Mouse (Mus musculus) right cerebral cortex, adult 2 months (tissue): ENCODE measurements at regions not wholly inside any gene's neighbourhood (a gene's known extent, or its start where the extent isn't known, plus 50 kb on each side); places are given as distances from the start of the nearest gene placed in this dataset.

ENCODE experiments used
- DNase-seq, 2 experiments: peaks; one replicate each; pipeline ENCODE4 v3.0.0; 2021 to 2022; ENCODE audit warnings: low spot score in 2 of 2

DNA sequence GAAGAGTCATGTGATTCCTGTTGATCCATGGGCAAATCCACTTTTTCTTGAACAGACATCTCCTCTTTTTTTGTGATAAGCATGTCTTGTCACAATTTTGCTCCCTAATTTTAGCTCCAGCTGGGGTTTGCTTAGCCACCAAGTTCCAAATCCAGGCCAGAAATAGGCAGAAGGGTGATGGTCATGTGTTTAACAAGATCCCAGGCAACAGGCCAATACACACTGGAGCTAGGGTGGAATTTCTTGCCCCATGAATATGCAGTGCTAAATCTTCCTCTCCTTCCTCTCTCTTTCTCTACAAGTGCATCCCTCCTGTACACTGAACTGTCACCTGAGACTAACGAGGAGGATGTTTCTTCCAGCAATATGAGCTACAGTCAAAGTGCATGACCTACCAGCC is 58.6 kb upstream of the Vgll2 start:
- DNase-seq = no peak

DNA sequence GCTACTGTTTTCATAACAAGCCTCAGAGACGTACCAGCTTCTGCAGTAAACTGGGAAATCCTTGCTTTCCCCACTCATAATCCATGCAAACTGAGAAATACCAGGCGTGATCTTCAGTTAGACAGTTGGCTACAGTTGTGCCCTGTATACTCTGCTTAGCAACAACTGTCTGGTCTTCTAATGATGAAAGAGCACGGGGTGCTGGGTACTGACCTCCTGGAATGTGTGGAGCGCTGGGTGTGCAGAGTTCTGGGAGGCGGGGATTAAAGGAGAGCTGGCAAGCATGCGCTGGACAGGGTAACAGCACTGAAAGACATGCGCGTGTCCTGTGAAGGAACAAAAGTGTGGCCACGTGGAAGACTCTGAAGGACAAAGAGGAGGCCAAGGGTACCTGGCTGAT is 52.2 kb upstream of the Vgll2 start:
- DNase-seq = no peak
